Mouse (Mus musculus): Measurements from ENCODE around the gene Castor2. TPM values are rescaled to one million over a fixed set of nuclear protein-coding genes. Genes with fewer than 3 reads are reported as not detected.

The Castor2 gene
- polyA plus RNA-seq, 1 experiment, result 0.01 TPM

DNA sequence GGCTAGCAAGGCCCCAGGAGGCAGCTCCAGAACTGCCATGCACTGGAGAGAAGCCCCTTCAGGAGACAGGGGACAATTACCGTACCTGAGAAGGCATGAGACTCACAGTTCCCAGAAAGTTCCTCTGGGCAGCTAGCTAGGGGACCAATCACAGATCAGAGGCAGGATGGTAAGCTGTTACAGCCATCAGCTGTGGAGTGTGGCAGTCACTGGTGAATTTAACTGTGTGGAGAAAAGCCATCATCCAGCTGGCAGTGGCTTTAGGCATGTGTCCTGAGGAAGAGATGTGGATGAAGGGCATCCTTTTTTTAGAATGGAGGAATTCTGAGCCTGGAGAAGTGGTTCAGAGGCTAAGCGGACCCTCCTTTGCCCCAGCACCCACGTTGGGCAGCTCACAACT is 20.6 kb downstream of the Castor2 start:
- no peak overlapping the region for H3K4me3 ChIP-seq (replicated peaks)
- H3K36me3 ChIP-seq (ENCODE audit: control insufficient read depth), result no peaks in the 10 kb centered on the region
- H3K9me3 ChIP-seq (ENCODE audit: control insufficient read depth, low read length), result no peaks in the 10 kb centered on the region
- H3K27me3 ChIP-seq (ENCODE audit: control insufficient read depth), result no peaks in the 10 kb centered on the region
- TF ChIP-seq GATA1 (IDR thresholded peaks at IDR 0.05; ENCODE audit: low read length) (no peak), TAL1 (IDR thresholded peaks at IDR 0.05; ENCODE audit: low read length) (no peak)
- H3K4me1 ChIP-seq (ENCODE audit: control insufficient read depth), result no peaks in the 10 kb centered on the region

GRCm38 (mm10) chr5:134121138-134121892 is 21.8 kb downstream of the Castor2 start:
- TF ChIP-seq TAL1 (IDR thresholded peaks at IDR 0.05; ENCODE audit: low read length) (no peak), GATA1 (IDR thresholded peaks at IDR 0.05; ENCODE audit: low read length) (no peak)
- Histone ChIP-seq H3K36me3 (ENCODE audit: control insufficient read depth) (no peaks in the 10 kb centered on the region), H3K4me1 (ENCODE audit: control insufficient read depth) (no peaks in the 10 kb centered on the region), H3K27me3 (ENCODE audit: control insufficient read depth) (no peaks in the 10 kb centered on the region), H3K4me3 (replicated peaks) (no peak overlapping the region), H3K9me3 (ENCODE audit: control insufficient read depth, low read length) (no peaks in the 10 kb centered on the region)

DNA sequence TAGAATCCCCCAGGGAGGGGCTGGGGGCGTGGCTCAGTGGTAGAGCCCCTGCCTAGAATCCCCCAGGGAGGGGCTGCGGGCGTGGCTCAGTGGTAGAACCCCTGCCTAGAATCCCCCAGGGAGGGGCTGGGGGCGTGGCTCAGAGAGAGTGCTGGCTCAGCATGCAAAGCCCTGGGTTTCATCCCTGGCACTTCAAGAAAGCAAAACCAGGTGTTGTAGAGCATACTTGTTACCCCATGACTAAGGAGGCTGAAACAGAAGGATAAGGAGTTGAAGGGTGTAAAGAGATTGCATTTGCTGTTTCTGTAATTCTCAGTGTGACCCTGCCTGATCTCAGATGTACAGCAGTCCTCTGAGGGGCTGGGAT is 22.4 kb downstream of the Castor2 start:
- Histone ChIP-seq H3K9me3 (ENCODE audit: control insufficient read depth, low read length) (peaks cover 2% of the 10 kb centered on the region; the same call in 1 of the 2 replicates), H3K36me3 (ENCODE audit: control insufficient read depth) (no peaks in the 10 kb centered on the region), H3K27me3 (ENCODE audit: control insufficient read depth) (no peaks in the 10 kb centered on the region), H3K4me3 (replicated peaks) (no peak overlapping the region), H3K4me1 (ENCODE audit: control insufficient read depth) (no peaks in the 10 kb centered on the region)
- no peak for TF ChIP-seq TAL1 (IDR thresholded peaks at IDR 0.05; ENCODE audit: low read length)
- no peak for TF ChIP-seq GATA1 (IDR thresholded peaks at IDR 0.05; ENCODE audit: low read length)

GRCm38 (mm10) chr5:134123846-134124245 is 24.3 kb downstream of the Castor2 start:
- no peak overlapping the region for H3K4me3 ChIP-seq (replicated peaks)
- no peaks in the 10 kb centered on the region for H3K36me3 ChIP-seq (ENCODE audit: control insufficient read depth)
- no peaks in the 10 kb centered on the region for H3K4me1 ChIP-seq (ENCODE audit: control insufficient read depth)
- peaks cover 2% of the 10 kb centered on the region; the same call in 1 of the 2 replicates for H3K9me3 ChIP-seq (ENCODE audit: control insufficient read depth, low read length)
- no peaks in the 10 kb centered on the region for H3K27me3 ChIP-seq (ENCODE audit: control insufficient read depth)
- TF ChIP-seq GATA1 (IDR thresholded peaks at IDR 0.05; ENCODE audit: low read length) (no peak), TAL1 (IDR thresholded peaks at IDR 0.05; ENCODE audit: low read length) (no peak)

GRCm38 (mm10) chr5:134126232-134126631 is 26.7 kb downstream of the Castor2 start:
- no peaks in the 10 kb centered on the region for H3K36me3 ChIP-seq (ENCODE audit: control insufficient read depth)
- H3K4me3 ChIP-seq (replicated peaks), result no peak overlapping the region
- TF ChIP-seq TAL1 (IDR thresholded peaks at IDR 0.05; ENCODE audit: low read length), result no peak
- no peak for TF ChIP-seq GATA1 (IDR thresholded peaks at IDR 0.05; ENCODE audit: low read length)
- no peaks in the 10 kb centered on the region for H3K27me3 ChIP-seq (ENCODE audit: control insufficient read depth)
- no peaks in the 10 kb centered on the region for H3K4me1 ChIP-seq (ENCODE audit: control insufficient read depth)
- peaks cover 2% of the 10 kb centered on the region; the same call in 1 of the 2 replicates for H3K9me3 ChIP-seq (ENCODE audit: control insufficient read depth, low read length)

DNA sequence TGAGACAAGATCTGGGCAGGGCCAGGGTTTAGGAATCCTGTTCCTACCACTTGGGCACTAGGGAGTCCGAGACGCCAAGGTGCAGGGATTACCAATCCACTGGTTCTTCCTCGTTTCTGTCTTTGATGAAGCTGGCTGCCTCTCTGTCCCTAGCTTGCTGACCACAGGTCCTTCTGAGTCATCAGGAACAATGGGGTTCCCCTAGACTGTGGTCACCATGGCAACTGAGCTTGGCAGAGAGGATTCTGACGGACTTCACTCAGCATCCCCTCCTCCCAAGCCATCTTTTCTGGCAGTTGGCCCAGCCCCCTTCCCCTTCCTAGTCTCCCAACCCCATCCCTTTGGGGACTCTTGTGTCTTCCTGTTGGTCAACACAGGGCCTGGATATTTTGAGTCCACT is 32.1 kb downstream of the Castor2 start:
- H3K9me3 ChIP-seq (ENCODE audit: control insufficient read depth, low read length), result peaks cover 3% of the 10 kb centered on the region; the same call in 1 of the 2 replicates
- no peaks in the 10 kb centered on the region for H3K4me1 ChIP-seq (ENCODE audit: control insufficient read depth)
- no peak for TF ChIP-seq GATA1 (IDR thresholded peaks at IDR 0.05; ENCODE audit: low read length)
- no peak for TF ChIP-seq TAL1 (IDR thresholded peaks at IDR 0.05; ENCODE audit: low read length)
- H3K4me3 ChIP-seq (replicated peaks), result no peak overlapping the region
- H3K27me3 ChIP-seq (ENCODE audit: control insufficient read depth), result no peaks in the 10 kb centered on the region
- no peaks in the 10 kb centered on the region for H3K36me3 ChIP-seq (ENCODE audit: control insufficient read depth)

DNA sequence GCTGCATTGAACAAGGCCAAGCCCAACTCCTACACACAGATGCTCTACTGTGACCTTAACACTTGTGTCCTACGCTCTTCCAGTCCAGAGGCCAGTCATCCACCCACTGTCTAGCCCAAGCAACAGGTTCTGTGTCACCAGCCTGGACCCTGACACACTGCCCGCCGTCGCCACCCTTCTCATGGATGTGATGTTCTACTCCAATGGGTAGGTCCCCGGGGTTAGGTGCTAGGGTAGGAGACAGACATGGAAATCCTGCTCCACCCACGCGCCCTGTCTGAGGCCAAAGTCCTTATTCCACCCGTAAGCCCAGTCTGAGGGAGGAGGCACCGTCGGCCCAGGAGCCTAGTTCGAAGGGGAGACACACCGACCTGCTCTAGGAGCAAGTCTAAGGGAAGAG is 36.5 kb downstream of the Castor2 start:
- TF ChIP-seq GATA1 (IDR thresholded peaks at IDR 0.05; ENCODE audit: low read length) (no peak), TAL1 (IDR thresholded peaks at IDR 0.05; ENCODE audit: low read length) (no peak)
- 0 out of 2 replicates have a peak, but pooled peaks cover 2% of the 10 kb centered on the region for H3K9me3 ChIP-seq (ENCODE audit: control insufficient read depth, low read length)
- H3K36me3 ChIP-seq (ENCODE audit: control insufficient read depth), result no peaks in the 10 kb centered on the region
- H3K4me3 ChIP-seq (replicated peaks), result no peak overlapping the region
- H3K27me3 ChIP-seq (ENCODE audit: control insufficient read depth), result no peaks in the 10 kb centered on the region
- no peaks in the 10 kb centered on the region for H3K4me1 ChIP-seq (ENCODE audit: control insufficient read depth)

GRCm38 (mm10) chr5:134137933-134138332 is 38.4 kb downstream of the Castor2 start:
- 0 out of 2 replicates have a peak, but pooled peaks cover 2% of the 10 kb centered on the region for H3K9me3 ChIP-seq (ENCODE audit: control insufficient read depth, low read length)
- H3K27me3 ChIP-seq (ENCODE audit: control insufficient read depth), result no peaks in the 10 kb centered on the region
- H3K36me3 ChIP-seq (ENCODE audit: control insufficient read depth), result no peaks in the 10 kb centered on the region
- no peak overlapping the region for H3K4me3 ChIP-seq (replicated peaks)
- no peak for TF ChIP-seq TAL1 (IDR thresholded peaks at IDR 0.05; ENCODE audit: low read length)
- peaks cover 4% of the 10 kb centered on the region; the same call in 1 of the 2 replicates for H3K4me1 ChIP-seq (ENCODE audit: control insufficient read depth)

GRCm38 (mm10) chr5:134139429-134139828 is 39.9 kb downstream of the Castor2 start:
- Histone ChIP-seq H3K36me3 (ENCODE audit: control insufficient read depth) (no peaks in the 10 kb centered on the region), H3K9me3 (ENCODE audit: control insufficient read depth, low read length) (no peaks in the 10 kb centered on the region), H3K27me3 (ENCODE audit: control insufficient read depth) (no peaks in the 10 kb centered on the region), H3K4me3 (replicated peaks) (no peak overlapping the region), H3K4me1 (ENCODE audit: control insufficient read depth) (peaks cover 4% of the 10 kb centered on the region; the same call in 1 of the 2 replicates)
- TF ChIP-seq GATA1 (IDR thresholded peaks at IDR 0.05; ENCODE audit: low read length), result no peak
- TF ChIP-seq TAL1 (IDR thresholded peaks at IDR 0.05; ENCODE audit: low read length), result no peak

All from erythroblast, embryonic 14.5 days (primary cell).